Mouse (Mus musculus) 416B (cell line): ENCODE measurements around the gene Fam131b.

ENCODE experiments used
- DNase-seq: peaks from one replicate; pipeline ENCODE4 v3.0.0; 2011; ENCODE audit warnings: low read depth

Fam131b gene

GRCm38 (mm10) chr6:42328757-42329156 is 4.3 kb upstream of the Fam131b start:
- DNase-seq: no peak

GRCm38 (mm10) chr6:42326509-42326908 is 2.1 kb upstream of the Fam131b start:
- no peak for DNase-seq

DNA sequence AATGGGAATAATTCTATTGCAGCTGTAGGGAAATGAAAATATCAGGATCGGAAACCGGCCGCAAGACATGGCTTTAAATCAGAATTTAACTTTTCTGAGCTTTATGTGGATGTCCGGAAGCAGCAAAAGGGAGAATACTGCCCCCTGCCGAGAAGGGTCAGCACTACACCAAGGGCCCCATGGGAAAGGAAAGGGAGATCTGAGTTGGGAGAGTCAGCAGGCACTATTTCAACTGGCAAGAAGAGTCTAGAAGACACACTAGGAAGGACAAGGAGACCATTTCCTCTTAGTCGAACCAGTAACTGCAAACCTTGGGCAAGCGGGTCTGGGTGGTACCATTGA is 796 bp upstream of the Fam131b start:
- DNase-seq: peak; percentile 36

GRCm38 (mm10) chr6:42324067-42324481 is 369 bp downstream of the Fam131b start:
- DNase-seq: no peak

- no peak for DNase-seq
Observed at GRCm38 (mm10) chr6:42323371-42324066, 924 bp downstream of the Fam131b start.

DNA sequence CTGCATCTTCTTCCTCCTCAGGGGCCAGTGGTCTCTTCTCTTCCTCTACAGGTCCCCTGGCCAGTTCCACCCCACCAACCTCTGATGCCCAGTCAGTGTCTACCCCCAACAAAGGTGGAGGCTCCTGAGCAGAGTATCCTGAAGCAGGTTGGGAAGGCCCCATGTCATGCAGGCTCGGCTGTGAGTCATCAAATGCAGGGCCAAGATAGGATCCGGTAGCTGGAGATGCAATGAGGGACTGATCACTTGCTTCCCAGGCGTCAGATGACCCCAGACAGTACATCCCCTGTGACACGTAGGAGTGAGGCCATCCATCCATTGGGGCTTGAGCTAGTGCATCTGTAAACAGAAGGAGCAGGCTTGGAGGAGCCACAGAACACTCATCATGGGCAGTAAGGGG is 6.2 kb downstream of the Fam131b start:
- no peak for DNase-seq

GRCm38 (mm10) chr6:42310427-42311053 is 13.9 kb downstream of the Fam131b start:
- no peak for DNase-seq

DNA sequence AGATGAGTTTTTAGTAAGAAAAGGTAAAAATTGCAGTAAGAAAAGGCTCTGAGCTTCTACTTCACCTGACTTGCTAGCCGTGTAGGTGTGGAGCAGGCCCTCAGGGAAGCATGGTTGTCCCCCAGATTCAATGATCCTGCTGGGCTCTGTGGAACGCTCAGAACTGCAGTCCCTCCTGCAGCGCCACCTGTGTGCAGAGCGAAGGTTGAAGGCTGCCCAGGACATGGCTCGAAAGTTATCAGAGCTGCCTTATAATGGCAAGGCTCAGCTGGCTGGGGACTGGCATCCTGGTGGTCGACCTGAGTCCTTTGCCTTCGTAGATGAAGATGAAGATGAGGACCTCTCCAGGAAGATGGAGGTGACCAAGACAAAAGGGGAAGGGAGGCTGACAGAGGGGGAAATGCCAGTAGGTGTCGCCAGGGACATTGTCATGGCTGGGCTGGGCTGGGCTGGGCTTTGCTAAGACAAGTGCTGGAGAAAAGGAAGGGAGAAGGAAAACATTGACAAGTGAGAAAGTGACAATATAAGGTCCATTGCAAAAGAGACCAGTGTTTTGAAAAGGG is 14.5 kb downstream of the Fam131b start:
- peak; percentile 12 for DNase-seq

DNA sequence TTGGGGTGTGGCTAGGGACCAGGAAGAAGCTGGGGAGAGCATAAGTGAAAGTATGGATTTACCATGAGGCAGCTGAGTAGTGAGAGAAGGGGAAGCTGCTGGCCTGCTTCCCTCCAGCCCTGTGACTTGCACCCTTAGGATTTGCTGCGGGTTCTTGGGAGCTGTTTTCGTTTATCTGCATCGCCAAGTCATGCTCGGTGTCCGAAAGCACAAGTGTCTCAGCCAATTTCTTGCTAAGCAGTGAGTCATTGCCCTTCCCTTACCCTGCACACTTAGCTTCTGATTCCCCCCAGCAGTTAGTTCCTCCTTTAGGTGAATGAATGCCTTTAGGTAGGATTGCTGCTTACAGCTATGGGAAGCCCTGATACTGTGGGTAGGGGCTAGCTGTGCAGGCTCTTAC is 25.1 kb downstream of the Fam131b start:
- peak; percentile 84 for DNase-seq

GRCm38 (mm10) chr6:42295549-42296094 is 28.8 kb downstream of the Fam131b start:
- DNase-seq: peak; percentile 75

DNA sequence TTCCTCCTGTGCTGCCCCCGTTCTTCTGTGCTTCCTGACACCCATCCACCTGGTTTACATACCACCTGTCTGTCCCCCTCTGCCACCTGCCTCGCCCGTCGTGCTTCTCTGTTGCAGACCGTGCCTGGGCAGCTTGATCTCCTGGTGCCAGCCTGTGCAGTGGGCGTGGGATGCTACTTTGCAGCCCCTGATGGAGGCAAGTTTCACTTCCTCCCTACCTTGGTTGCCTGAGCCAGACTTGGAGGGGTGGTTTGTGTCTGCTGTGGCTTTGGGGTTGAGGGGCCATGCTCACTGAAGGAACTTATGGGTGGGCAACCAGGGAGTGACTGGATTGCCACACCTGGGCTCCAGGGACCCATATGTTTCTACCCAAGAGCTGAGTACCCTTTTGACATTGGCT is 31.1 kb downstream of the Fam131b start:
- no peak for DNase-seq

GRCm38 (mm10) chr6:42287562-42287961 is 36.9 kb downstream of the Fam131b start:
- DNase-seq: no peak

DNA sequence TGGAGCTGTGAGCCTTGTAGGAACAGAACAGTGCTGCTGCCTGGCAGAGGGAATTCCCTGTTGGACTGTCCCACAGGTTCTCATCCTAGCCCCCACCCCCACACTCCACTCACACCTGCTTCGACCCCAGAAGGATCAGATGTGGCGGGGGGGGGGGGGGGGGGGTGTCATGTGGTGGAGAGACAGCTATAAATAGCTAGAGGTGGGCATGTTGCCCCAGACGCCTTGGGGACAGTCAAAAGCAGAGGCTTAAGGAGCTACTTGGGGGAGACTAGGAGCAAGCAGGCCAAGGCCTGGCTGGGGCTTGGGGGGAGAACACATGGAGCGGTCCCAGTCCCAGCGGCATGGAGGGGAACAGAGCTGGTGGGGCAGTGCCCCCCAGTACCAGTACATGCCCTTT is 38.0 kb downstream of the Fam131b start, which contains the start of gene Clcn1:
TSS of gene Clcn1 (plus strand) at position 238 of the 400 bp plus-strand sequence.
- no peak for DNase-seq

DNA sequence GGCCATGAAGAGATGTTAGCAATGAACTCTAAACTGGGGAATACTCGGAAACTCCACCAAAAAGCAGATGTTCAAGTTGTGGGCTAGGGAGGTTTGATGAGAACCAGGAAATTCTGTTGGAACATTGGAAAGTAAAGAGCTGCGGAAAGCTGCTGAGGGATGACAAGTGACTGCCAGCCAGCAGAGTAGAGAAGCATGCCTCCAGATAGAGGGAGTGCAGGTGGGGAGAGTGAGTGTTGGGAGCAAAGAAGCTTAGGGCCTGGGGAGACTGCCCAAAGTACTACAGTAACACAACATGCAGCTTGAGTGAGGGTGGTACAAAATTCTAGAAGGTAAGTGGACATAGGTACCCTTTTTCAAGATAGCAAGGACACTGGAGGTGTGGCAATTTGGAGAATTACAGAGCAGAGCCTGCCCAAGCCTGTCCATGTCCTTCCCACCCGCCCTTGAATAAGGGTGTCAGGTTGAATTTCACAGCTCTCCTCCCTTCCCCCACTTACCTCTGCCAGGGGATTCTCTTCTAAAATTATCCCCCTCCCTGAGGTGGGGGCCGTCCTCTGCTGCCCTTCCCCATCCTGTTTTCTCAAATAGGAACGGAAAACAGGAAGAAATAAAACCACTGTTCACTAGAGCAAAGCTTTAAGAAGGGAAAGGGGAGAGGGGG is 41.4 kb downstream of the Fam131b start:
- DNase-seq: no peak

DNA sequence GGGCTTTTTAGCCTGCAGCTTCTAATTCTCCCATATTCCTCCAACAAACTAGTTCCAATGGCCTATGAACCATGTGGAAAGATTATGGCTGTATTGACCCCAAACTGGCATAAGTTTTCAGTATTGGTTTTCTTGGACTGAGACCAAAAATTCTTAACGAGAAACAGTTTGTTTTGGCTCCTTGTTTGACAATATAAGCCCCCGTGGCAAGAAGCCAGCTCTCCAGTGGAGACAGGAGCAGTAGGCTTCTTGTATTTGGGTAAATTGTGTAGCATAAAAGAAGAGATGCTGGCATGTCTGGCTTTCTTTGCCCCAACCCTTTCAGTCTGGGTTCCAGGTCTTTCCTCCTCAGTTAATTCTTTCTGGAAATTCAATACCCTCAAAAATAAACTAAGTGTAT is 48.3 kb downstream of the Fam131b start:
- DNase-seq: no peak

DNA sequence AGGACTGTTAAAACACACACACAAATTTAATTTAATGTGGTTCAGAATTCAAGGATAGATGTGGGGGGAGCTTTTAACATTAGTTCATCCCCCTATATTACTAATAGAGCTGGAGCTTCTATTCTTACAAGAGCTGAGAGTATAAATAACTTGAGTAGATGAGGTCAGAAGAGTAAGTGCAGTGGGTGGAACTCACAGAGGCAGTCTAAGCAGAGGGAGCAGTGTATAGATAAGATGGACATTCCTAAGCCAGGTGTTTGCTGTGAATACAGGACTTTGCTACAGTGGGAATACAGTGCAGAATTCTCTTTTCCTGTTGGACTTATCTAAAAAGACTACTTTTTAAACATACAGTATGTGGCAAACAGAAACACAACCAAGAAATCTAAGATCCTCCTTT is 53.6 kb downstream of the Fam131b start:
- no peak for DNase-seq

DNA sequence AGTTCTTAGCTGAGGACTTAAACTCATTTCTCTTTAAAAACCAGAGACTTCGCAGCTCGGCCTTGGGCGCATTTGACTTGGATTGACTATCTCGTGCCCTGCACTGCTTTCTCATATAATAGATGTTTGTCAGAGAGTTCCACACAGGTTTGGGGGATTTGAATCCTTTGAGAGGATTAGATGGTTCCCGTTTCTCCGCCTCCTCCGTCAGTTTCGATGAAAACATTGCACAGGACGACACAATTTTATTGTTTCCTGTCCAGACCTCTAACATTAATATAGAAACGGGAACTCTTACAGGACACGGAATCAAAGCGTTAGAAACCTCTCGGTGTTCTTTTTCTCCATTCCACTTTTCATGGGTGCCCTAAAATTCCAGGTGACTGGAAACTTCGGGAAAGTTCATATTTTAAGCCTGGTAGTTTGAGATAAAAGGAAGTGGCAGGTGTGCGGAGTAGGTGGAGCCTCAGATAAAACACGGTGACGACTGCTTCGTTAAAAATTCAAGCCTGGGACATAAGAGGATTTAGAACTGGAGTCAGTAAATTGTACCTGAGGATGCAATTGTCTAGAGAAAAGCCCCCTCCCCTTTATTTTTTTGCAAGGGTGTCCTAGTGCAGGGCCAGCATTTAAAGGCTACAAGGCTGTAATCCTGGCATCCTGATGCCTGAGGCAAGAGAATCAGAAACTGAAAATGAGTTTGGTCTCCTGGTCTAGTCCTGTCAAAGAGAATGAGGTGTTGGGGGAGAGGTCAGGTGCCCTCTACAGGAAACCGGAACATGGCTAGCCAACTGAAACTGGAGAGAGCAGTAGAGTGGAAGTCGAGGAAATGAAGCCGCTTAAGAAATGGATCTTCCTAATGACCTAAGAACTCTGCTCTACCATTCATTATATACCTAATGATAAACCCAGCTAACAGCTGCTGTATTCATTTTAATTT is 58.8 kb downstream of the Fam131b start:
- DNase-seq: peak; percentile 61
